Mouse (Mus musculus) MEL (cell line): ENCODE measurements around the gene Klrb1a.
"Not testable (repeated sequence)": the region's sequence is repeated elsewhere in the genome, so short reads cannot be mapped to it uniquely, and the experiment has no call there.

ENCODE experiments used
- CTCF ChIP-seq, 3 experiments: IDR thresholded peaks in 2 of 3; conservative IDR thresholded peaks in 1 of 3; 2 replicates each; pipeline ENCODE4 v1.5.1; 2011 to 2012; ENCODE audit warnings: low read length in 3 of 3, low read depth in 2 of 3, mild to moderate bottlenecking in 2 of 3, improper control_type of control experiment in 1 of 3, inconsistent platforms in 1 of 3, mixed read lengths in 1 of 3, moderate library complexity in 1 of 3; ENCODE audit not compliant: control insufficient read depth in 1 of 3, insufficient read depth in 1 of 3, poor library complexity in 1 of 3, severe bottlenecking in 1 of 3
- GABPA ChIP-seq: IDR thresholded peaks from 2 replicates; pipeline ENCODE4 v1.6.1; 2012; ENCODE audit warnings: low read depth, mild to moderate bottlenecking, inconsistent platforms, low read length, improper control_type of control experiment, moderate library complexity
- GATA1 ChIP-seq: IDR thresholded peaks from 2 replicates; pipeline ENCODE4 v1.6.1; 2011; ENCODE audit warnings: low read depth, low read length, improper control_type of control experiment
- KAT2A ChIP-seq: conservative IDR thresholded peaks from 2 replicates; pipeline ENCODE4 v1.6.1; 2012; ENCODE audit warnings: low read depth, low read length, improper control_type of control experiment, inconsistent platforms
- USF1 ChIP-seq: IDR thresholded peaks from 2 replicates; pipeline ENCODE4 v1.6.1; 2014; ENCODE audit warnings: low read depth, mild to moderate bottlenecking, inconsistent platforms, low read length, improper control_type of control experiment, moderate library complexity

- not testable (repeated sequence) for TF ChIP-seq USF1; GABPA; KAT2A; GATA1; CTCF (IDR thresholded peaks at IDR 0.05 in 2 of 3, conservative IDR thresholded peaks at IDR 0.05 in 1 of 3; ENCODE audit: control insufficient read depth in 1 of 3, insufficient read depth in 1 of 3, low read depth in 2 of 3, low read length in 3 of 3, poor library complexity in 1 of 3, severe bottlenecking in 1 of 3)
Observed at GRCm38 (mm10) chr6:128645708-128646107, 22.4 kb upstream of the Klrb1a start.
